Mouse (Mus musculus): Measurements from ENCODE around the gene Ccdc154. TPM values are rescaled to one million over a fixed set of nuclear protein-coding genes. Genes with fewer than 3 reads are reported as not detected.
A peak's percentile ranks its signal among the peaks of the same experiment; 100 is the strongest.
"Not testable (repeated sequence)": the region's sequence is repeated elsewhere in the genome, so short reads cannot be mapped to it uniquely, and the experiment has no call there.

The Ccdc154 gene
- 0.15 TPM in 1 of 2 replicates, not detected in the other for total RNA-seq (2021)
- long read RNA-seq, experiment 1: 0 reads
- long read RNA-seq, experiment 2: 0 reads

- DNase-seq: no peak
Measured at GRCm38 (mm10) chr17:25162161-25162560, at the start of gene Ccdc154. Gene Ccdc154 (plus strand): TSS chr17:25162461.

GRCm38 (mm10) chr17:25114908-25115645 is 47.2 kb upstream of the Ccdc154 start:
- peak; percentile 69 for DNase-seq

GRCm38 (mm10) chr17:25115664-25116432 is 46.4 kb upstream of the Ccdc154 start, which contains the start of gene Telo2:
Gene Telo2 (minus strand): TSS chr17:25115967.
- peak; percentile 97 for DNase-seq

- DNase-seq: peak; percentile 81
Measured at GRCm38 (mm10) chr17:25117263-25117662, 45.0 kb upstream of the Ccdc154 start.

- no peak for DNase-seq
Measured at GRCm38 (mm10) chr17:25120406-25120805, 41.9 kb upstream of the Ccdc154 start, which contains the start of gene Ptx4. Gene Ptx4 (plus strand): TSS chr17:25120760.

DNA sequence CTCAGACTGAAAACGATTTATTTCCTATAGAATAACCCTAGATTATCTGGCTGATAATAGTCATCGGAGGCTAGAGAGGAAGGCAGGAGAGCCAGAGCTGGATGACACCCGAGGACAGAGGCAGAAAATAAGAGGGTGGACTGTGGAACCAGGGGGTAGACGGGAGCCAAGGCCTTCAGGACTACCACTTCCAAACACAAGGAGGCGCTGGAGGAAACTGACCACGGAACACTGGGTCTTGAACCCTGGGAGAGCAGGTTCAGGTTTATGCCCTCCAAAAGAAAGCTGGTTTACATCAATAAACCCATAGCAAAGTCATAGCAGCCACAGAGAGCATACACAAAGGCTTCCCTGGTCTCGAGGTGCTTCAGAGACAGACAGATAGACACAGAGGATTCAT is 38.3 kb upstream of the Ccdc154 start:
- DNase-seq: peak; percentile 23

DNA sequence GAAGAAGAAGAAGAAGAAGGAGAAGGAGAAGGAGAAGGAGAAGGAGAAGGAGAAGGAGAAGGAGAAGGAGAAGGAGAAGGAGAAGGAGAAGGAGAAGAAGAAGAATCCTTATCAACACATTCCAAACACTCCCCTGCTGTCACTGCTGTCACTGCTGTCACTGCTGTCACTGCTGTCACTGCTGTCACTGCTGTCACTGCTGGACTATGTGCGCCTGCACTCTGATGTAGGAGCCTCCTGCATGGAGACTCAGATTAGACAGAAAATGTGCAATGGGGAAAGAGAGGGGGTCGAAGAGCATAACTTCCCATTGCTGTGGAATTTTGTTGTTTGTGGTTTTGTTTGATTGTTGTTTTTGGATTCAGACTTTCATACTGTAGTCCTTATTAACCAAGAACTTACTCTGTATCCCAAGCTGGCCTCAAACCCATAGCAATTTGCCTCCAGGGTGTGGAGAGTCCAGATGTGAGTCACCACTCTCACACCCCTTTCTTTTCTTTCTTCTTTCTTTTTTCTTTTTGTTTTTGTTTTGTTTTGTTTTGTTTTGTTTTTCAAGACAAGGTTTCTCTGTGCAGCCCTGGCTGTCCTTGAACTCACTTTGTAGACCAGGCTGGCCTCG is 36.7 kb upstream of the Ccdc154 start:
- not testable (repeated sequence) for DNase-seq

DNA sequence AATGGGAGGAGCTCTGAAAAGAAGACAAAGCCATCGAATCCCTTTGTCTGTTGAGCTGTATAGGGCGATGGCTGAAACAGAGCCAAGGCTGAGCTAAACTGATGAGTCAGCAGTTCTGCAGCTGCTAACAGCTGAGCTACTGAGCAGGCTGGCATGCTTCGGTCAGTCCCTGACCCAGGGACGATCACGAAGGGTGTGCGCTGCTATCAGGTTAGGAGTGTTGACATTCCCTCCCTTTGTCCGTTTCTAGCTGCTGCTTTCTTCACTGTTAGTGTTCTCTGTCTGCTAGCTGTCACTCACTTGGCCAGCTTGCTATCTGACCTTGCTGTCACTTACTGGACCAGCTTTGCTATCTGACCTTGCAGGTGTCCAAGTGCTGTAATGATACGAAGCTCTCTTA is 35.2 kb upstream of the Ccdc154 start:
- peak; percentile 71 for DNase-seq

- no peak for DNase-seq
Measured at GRCm38 (mm10) chr17:25127681-25128080, 34.6 kb upstream of the Ccdc154 start.

DNA sequence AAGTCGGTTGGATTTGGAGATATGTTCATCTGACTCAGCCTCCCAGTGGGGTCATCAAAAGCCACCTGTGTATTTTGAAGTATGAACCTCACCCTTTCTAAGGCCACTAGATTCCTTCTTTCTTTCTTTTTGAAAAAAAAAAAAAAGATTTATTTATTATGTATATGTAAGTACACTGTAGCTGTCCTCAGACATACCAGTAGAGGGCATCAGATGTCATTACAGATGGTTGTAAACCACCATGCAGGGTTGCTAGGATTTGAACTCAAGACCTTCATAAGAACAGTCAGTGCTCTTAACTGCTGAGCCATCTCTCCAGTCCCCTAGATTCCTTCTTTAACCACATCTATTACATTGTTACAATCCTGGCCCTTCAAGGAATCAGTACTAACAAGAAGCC is 32.2 kb upstream of the Ccdc154 start:
- no peak for DNase-seq

DNA sequence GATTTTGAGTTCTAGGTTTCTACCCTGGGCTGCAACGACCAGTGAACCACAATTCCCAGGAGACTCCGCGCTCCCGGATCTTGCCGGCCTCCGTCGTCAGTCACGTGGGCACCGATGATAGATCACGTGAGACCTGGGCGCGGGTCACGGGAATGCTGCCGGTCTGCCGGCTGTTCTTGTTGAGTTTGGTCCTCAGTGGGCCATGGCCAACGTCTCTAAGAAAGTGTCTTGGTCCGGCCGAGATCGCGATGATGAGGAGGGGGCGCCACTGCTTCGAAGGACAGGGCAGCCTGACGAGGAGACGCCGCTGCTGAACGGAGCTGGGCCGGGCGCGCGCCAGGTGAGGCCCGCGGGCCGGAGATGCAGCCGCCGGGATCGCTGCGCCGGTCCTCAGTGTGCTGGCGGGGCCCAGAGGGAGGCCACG is 29.0 kb upstream of the Ccdc154 start, which contains the start of gene Clcn7:
TSS of gene Clcn7 (plus strand) at position 117 of the 424 bp plus-strand sequence.
- DNase-seq: peak; percentile 95

GRCm38 (mm10) chr17:25135622-25136021 is 26.6 kb upstream of the Ccdc154 start:
- DNase-seq: no peak

DNA sequence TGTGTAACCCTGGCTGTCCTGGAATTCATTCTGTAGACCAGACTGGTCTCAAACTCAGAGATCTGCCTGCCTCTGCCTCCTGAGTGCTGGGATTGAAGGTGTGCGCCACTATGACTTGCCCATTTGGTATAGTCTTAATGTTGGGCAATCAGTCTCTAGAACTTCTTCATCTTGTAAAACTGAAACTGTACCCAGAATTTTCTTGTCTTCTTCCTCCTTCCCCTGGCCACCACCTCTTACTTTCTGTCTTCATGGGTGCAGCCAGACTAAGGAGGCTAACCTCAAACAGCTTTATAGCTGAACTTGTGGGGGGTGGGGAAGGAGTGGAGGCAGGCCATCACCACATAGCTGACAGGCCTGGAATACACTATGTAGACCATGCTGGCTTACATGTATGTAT is 23.5 kb upstream of the Ccdc154 start:
- DNase-seq: no peak

GRCm38 (mm10) chr17:25139960-25140359 is 22.3 kb upstream of the Ccdc154 start:
- DNase-seq: peak; percentile 41

GRCm38 (mm10) chr17:25163387-25163786 is 1.1 kb downstream of the Ccdc154 start:
- DNase-seq: no peak

GRCm38 (mm10) chr17:25164770-25165169 is 2.5 kb downstream of the Ccdc154 start:
- DNase-seq: no peak

DNA sequence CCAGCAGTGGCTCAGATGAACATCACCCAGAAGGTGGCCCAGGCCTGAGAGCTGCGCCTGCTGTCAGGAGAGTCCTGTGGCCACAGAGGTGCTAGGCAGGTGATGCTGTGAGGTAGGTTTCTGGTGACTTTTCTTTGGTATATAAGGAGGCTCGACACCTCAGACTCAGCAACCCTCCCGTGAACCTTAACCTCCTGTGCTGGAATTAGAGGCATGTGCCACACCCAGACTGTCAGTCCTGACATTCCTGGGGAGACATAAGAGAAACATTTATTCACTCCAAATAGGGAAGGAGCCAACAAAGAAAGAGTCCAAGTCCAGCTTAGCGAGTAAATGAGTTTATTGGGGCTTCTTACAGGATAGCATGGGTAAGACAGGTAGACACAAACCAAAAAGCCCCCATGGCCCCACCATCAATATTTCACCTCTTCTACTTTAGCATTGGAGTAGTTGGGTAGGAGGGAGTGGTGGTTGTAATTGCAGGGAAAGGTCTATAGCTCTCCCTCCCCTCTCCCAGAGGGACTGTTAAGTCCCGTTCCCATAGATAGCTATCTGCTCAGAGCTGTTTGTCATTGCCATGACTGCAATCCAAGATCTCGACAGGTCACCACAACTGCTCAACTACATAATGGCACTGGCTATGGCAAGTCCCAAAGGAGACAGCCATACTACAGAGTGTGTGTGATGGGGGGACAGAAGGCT is 3.9 kb downstream of the Ccdc154 start:
- no peak for DNase-seq

GRCm38 (mm10) chr17:25169706-25170105 is 7.4 kb downstream of the Ccdc154 start:
- peak; percentile 48 for DNase-seq

- DNase-seq: no peak
Measured at GRCm38 (mm10) chr17:25172558-25172957, 10.3 kb downstream of the Ccdc154 start.

DNA sequence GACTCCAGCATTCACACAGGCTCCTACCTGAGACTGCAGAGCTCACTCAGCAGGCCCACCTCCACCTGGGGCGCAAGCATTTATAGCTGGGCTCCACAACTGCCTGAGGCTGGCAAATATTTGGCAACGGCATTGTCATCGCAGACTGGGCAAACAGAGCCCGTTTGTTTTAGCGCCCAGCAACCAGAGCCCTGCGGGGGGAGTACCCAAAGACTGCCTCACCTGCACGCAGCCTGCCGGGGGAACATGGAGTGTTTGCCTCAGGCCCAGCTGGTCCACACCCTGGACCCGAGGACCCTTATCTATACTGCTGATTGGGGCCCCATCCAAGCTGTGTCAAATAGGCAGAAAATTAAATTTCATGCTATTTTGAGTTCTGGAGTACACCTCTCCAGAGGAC is 13.2 kb downstream of the Ccdc154 start, which contains the start of gene Gm38655:
TSS of gene Gm38655 (minus strand) at position 61 of the 400 bp plus-strand sequence.
- no peak for DNase-seq

- DNase-seq: no peak
Measured at GRCm38 (mm10) chr17:25183232-25183631, 21.0 kb downstream of the Ccdc154 start.
